ENCODE assay signal across 9 mouse cellular contexts in the genomic region with DNA sequence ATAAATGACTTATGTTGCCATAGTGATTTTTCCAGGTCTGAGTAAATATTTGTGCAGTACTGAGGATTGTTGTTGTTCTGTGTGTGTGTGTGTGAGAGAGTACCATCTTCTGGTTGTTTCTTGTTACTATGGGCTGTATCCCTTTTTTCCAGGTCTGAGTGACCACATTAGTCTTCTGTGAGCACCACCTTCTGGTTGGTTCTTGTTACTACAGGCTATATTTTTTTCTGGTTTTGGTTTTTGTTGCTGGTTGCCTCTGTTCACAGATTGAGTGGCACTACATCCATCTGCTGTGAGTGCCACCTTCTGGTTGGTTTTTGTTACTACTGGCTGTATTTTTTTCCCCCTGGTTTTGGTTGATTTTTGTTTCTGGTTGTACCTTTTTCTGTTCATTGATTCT. TPM values are rescaled to one million over a fixed set of nuclear protein-coding genes. Genes with fewer than 3 reads are reported as not detected.
DNase-seq lines count a peak whose midpoint lies in the region; TF ChIP-seq lines count a peak whose summit lies in the region.
"Had no signal": no experiment of that assay in that cellular context is flagged by ENCODE, and none has a peak within 500 bp of the region (broad histone marks: within the 10 kb centered on the region; RNA-seq: fewer than 3 reads in every experiment).

No protein-coding gene starts in this region.

- no peak overlapping the region for H3K27ac ChIP-seq in gastrocnemius, adult 2 months
- no peak overlapping the region for H3K27ac ChIP-seq in thymus, adult 2 months (ENCODE audit: control insufficient read depth, insufficient read depth, low read length)

- intact Hi-C loops in gastrocnemius, adult 2 months (cut with DNase I), result loop anchor here (2.0 kb wide), 1 partner anchor 162 kb away; no protein-coding TSS in a partner anchor
- intact Hi-C loops in gastrocnemius, postnatal 36 days (cut with DNase I), result no loop called here

- DNase-seq in gastrocnemius, adult 2 months, result no peak
- DNase-seq in gastrocnemius, postnatal 10 days, result no peak
- DNase-seq in thymus, adult 2 months, result peak; percentile 37
- no peak for DNase-seq in thymus, adult 18-20 months
- DNase-seq in cerebellum, postnatal 14 days, result peak; percentile 73 to 87
- peak; percentile 14 to 22 for DNase-seq in kidney, postnatal 4 days
- peak; percentile 64 for DNase-seq in retina, postnatal 7 days (ENCODE audit: low read depth, low spot score)
- DNase-seq in gastrocnemius, postnatal 36 days, result no peak

- H3K4me3 ChIP-seq in gastrocnemius, adult 2 months, result no peak overlapping the region
- no peak overlapping the region for H3K4me3 ChIP-seq in thymus, adult 2 months (ENCODE audit: control insufficient read depth, insufficient read depth, low read length)

- H3K36me3 ChIP-seq in thymus, adult 2 months (ENCODE audit: control insufficient read depth, insufficient read depth, low read length), result no peaks in the 10 kb centered on the region

- no peaks in the 10 kb centered on the region for H3K4me1 ChIP-seq in thymus, adult 2 months (replicated peaks; ENCODE audit: control insufficient read depth, insufficient read depth, low read length)

- peak; percentile 73 for TF ChIP-seq CTCF in gastrocnemius, adult 2 months (IDR thresholded peaks at IDR 0.05)
- no peak for TF ChIP-seq CTCF in thymus, adult 2 months (IDR thresholded peaks at IDR 0.05; ENCODE audit: borderline replicate concordance, control insufficient read depth, extremely low read depth, insufficient read depth, low read length, poor library complexity)

- no peak for TF ChIP-seq POLR2A in thymus, adult 2 months (IDR thresholded peaks at IDR 0.05; ENCODE audit: control insufficient read depth, extremely low read depth, insufficient read depth, low read length, poor library complexity)

- no peaks in the 10 kb centered on the region for H3K27me3 ChIP-seq in thymus, adult 2 months (ENCODE audit: control insufficient read depth, insufficient read depth, low read length)

RNA-seq across cellular contexts. Expression of a gene that starts 18.1 kb away (rescaled TPM):
- 10 to 100 TPM; 35.3 to 46.6 TPM for total RNA-seq in gastrocnemius, adult 2 months (2021)
- total RNA-seq in gastrocnemius, postnatal 10 days (2021), result 10 to 100 TPM; 48.0 to 48.8 TPM
- 14.2 and 15.6 TPM in 2 replicates for polyA plus RNA-seq in thymus, adult 2 months (2012; rRNA removed)
- 10 to 100 TPM; 42.7 to 43.1 TPM for total RNA-seq in gastrocnemius, postnatal 36 days (2021)

RNA-seq across cellular contexts. Expression of a gene that starts 18.3 kb away (rescaled TPM):
- total RNA-seq in gastrocnemius, adult 2 months (2021), result 10 to 100 TPM; 22.5 to 23.5 TPM
- total RNA-seq in gastrocnemius, postnatal 10 days (2021), result 10 to 100 TPM; 22.3 to 27.8 TPM
- polyA plus RNA-seq in thymus, adult 2 months (2012; rRNA removed), result 124 and 125 TPM in 2 replicates
- 10 to 100 TPM; 21.4 to 23.0 TPM for total RNA-seq in gastrocnemius, postnatal 36 days (2021)

RNA-seq across cellular contexts. Expression of a gene that starts 22.2 kb away (rescaled TPM):
- 1 to 10 TPM in 1 of 2 experiments, under 1 TPM in 1; 0.38 to 1.1 TPM for total RNA-seq in gastrocnemius, adult 2 months (2021)
- total RNA-seq in gastrocnemius, postnatal 10 days (2021), result 1 to 10 TPM; 4.8 to 5.5 TPM
- polyA plus RNA-seq in thymus, adult 2 months (2012; rRNA removed), result not detected in 2 replicates
- 1 to 10 TPM in 1 of 2 experiments, not detected in 1; 1.7 TPM for total RNA-seq in gastrocnemius, postnatal 36 days (2021)
- polyA plus RNA-seq: neural tube, embryonic 14.5 days had no signal

RNA-seq across cellular contexts. Expression of a gene that starts 22.2 kb away (rescaled TPM):
- 10 to 100 TPM; 15.5 to 21.9 TPM for total RNA-seq in gastrocnemius, adult 2 months (2021)
- total RNA-seq in gastrocnemius, postnatal 10 days (2021), result 10 to 100 TPM; 18.3 to 19.6 TPM
- polyA plus RNA-seq in thymus, adult 2 months (2012; rRNA removed), result 61.5 and 78.3 TPM in 2 replicates
- total RNA-seq in gastrocnemius, postnatal 36 days (2021), result 10 to 100 TPM; 14.4 to 17.6 TPM

RNA-seq across cellular contexts. Expression of a gene that starts 46.8 kb away (rescaled TPM):
- total RNA-seq in gastrocnemius, adult 2 months (2021), result 1 to 10 TPM; 2.6 TPM
- 1 to 10 TPM; 4.2 to 5.5 TPM for total RNA-seq in gastrocnemius, postnatal 10 days (2021)
- polyA plus RNA-seq in thymus, adult 2 months (2012; rRNA removed), result 67.6 and 80.8 TPM in 2 replicates
- 1 to 10 TPM; 1.6 to 2.1 TPM for total RNA-seq in gastrocnemius, postnatal 36 days (2021)

Comparison
In these comparisons a context has a peak if more than half of its experiments do, and no peak if none do; other contexts are left out.
1. DNase-seq: peak in thymus, adult 2 months (single experiment), cerebellum, postnatal 14 days (2 of 2), kidney, postnatal 4 days (2 of 2) and retina, postnatal 7 days (single experiment); none in gastrocnemius, adult 2 months (single experiment), gastrocnemius, postnatal 10 days (single experiment), thymus, adult 18-20 months (0 of 2) and gastrocnemius, postnatal 36 days (0 of 2).